Mouse (Mus musculus) heart, embryonic 10.5 days (tissue): ENCODE measurements around the gene Ghrh. TPM values are rescaled to one million over a fixed set of nuclear protein-coding genes. Genes with fewer than 3 reads are reported as not detected.

Experiments used
- DNase-seq: peaks from one replicate; pipeline ENCODE4 v3.0.0-alpha.2; 2017; ENCODE audit warnings: low spot score
- H3K27ac ChIP-seq: fragments of 300-500 bp; sonication (generic); 2 replicates; pipeline ENCODE4 v1.5.1; 2016; ENCODE audit warnings: mild to moderate bottlenecking
- H3K27me3 ChIP-seq: fragments of 300-500 bp; sonication (generic); 2 replicates; pipeline ENCODE4 v1.6.1; 2016; ENCODE audit warnings: mild to moderate bottlenecking; ENCODE audit not compliant: poor library complexity, insufficient read depth, severe bottlenecking
- H3K36me3 ChIP-seq: fragments of 300-500 bp; sonication (generic); 2 replicates; pipeline ENCODE4 v1.6.1; 2016; ENCODE audit warnings: mild to moderate bottlenecking, moderate library complexity
- H3K4me1 ChIP-seq: fragments of 300-500 bp; sonication (generic); 2 replicates; pipeline ENCODE4 v1.6.1; 2016; ENCODE audit warnings: mild to moderate bottlenecking
- H3K4me3 ChIP-seq: fragments of 300-500 bp; sonication (generic); 2 replicates; pipeline ENCODE4 v1.5.1; 2016; ENCODE audit warnings: mild to moderate bottlenecking, moderate library complexity
- H3K9me3 ChIP-seq: fragments of 300-500 bp; sonication (generic); 2 replicates; pipeline ENCODE4 v1.6.1; 2016; ENCODE audit warnings: mild to moderate bottlenecking, moderate library complexity
- WGBS: fragments of 180-500 bp; shearing (Covaris S2); methylation state at CpG from one replicate; pipeline ENCODE4 v1.1.7; 2016; 5-methylcytosine and 5-hydroxymethylcytosine counted together
- polyA plus RNA-seq: library from polyadenylated mRNA; unstranded; fragments of >200 nt; fragmentation: Nextera tagmentation; extraction: Ambion mirVana; gene quantifications from 2 replicates; pipeline ENCODE4 v1.2.1, GENCODE M21; 2016

Ghrh gene
- polyA plus RNA-seq, 1 experiment from 2014 or later: not detected

GRCm38 (mm10) chr2:157373681-157374080 is 26.4 kb upstream of the Ghrh start:
- no peak overlapping the region for H3K4me3 ChIP-seq
- no peaks in the 10 kb centered on the region for H3K9me3 ChIP-seq
- peaks cover 61% of the 10 kb centered on the region for H3K4me1 ChIP-seq
- H3K36me3 ChIP-seq: peaks cover 11% of the 10 kb centered on the region; the same call in 1 of the 2 replicates
- no peaks in the 10 kb centered on the region for H3K27me3 ChIP-seq
- WGBS: 77% methylated on average over 3 of the region's 3 CpGs
- no peak for DNase-seq
- H3K27ac ChIP-seq: peak overlapping the region; percentile 69; the same call in 1 of the 2 replicates

GRCm38 (mm10) chr2:157371696-157372095 is 24.4 kb upstream of the Ghrh start:
- DNase-seq: no peak
- no peaks in the 10 kb centered on the region for H3K9me3 ChIP-seq
- no peak overlapping the region for H3K4me3 ChIP-seq
- no peaks in the 10 kb centered on the region for H3K27me3 ChIP-seq
- peaks cover 46% of the 10 kb centered on the region for H3K4me1 ChIP-seq
- peaks cover 11% of the 10 kb centered on the region; the same call in 1 of the 2 replicates for H3K36me3 ChIP-seq
- H3K27ac ChIP-seq: no peak overlapping the region
- 46% methylated on average over 6 of the region's 6 CpGs for WGBS

GRCm38 (mm10) chr2:157367991-157368390 is 20.7 kb upstream of the Ghrh start:
- WGBS: 5% methylated on average over 13 of the region's 13 CpGs

GRCm38 (mm10) chr2:157367184-157367893 is 20.0 kb upstream of the Ghrh start, which contains the start of gene Manbal:
TSS of gene Manbal (plus strand) at chr2:157367594.
- H3K36me3 ChIP-seq: no peaks in the 10 kb centered on the region
- peaks cover 21% of the 10 kb centered on the region for H3K4me1 ChIP-seq
- peak within 1 kb of the TSS; percentile 94 for H3K27ac ChIP-seq
- no peaks in the 10 kb centered on the region for H3K9me3 ChIP-seq
- DNase-seq: peak; percentile 97
- no peaks in the 10 kb centered on the region for H3K27me3 ChIP-seq
- peak within 1 kb of the TSS; percentile 80 for H3K4me3 ChIP-seq
- 5% methylated on average over 42 of the region's 42 CpGs for WGBS

More at GRCm38 (mm10) chr2:157367991-157368390, 20.7 kb upstream of the Ghrh start:
- Histone ChIP-seq H3K36me3 (no peaks in the 10 kb centered on the region), H3K27me3 (no peaks in the 10 kb centered on the region), H3K27ac (peak overlapping the region; percentile 94), H3K4me3 (peak overlapping the region; percentile 80), H3K4me1 (peaks cover 21% of the 10 kb centered on the region), H3K9me3 (no peaks in the 10 kb centered on the region)
- no peak for DNase-seq

GRCm38 (mm10) chr2:157366762-157367161 is 19.5 kb upstream of the Ghrh start:
- H3K4me1 ChIP-seq: peaks cover 20% of the 10 kb centered on the region
- peak overlapping the region; percentile 94 for H3K27ac ChIP-seq
- no peak for DNase-seq
- H3K4me3 ChIP-seq: peak overlapping the region; percentile 80
- H3K27me3 ChIP-seq: no peaks in the 10 kb centered on the region
- H3K9me3 ChIP-seq: no peaks in the 10 kb centered on the region
- H3K36me3 ChIP-seq: no peaks in the 10 kb centered on the region
- WGBS: 60% methylated on average over 9 of the region's 9 CpGs

GRCm38 (mm10) chr2:157363031-157363430 is 15.7 kb upstream of the Ghrh start:
- no peak overlapping the region for H3K27ac ChIP-seq
- WGBS: 72% methylated on average over 3 of the region's 3 CpGs
- no peaks in the 10 kb centered on the region for H3K9me3 ChIP-seq
- no peaks in the 10 kb centered on the region for H3K36me3 ChIP-seq
- H3K4me3 ChIP-seq: no peak overlapping the region
- H3K4me1 ChIP-seq: peaks cover 13% of the 10 kb centered on the region; the same call in 1 of the 2 replicates
- no peak for DNase-seq
- H3K27me3 ChIP-seq: no peaks in the 10 kb centered on the region

GRCm38 (mm10) chr2:157360028-157360427 is 12.7 kb upstream of the Ghrh start:
- Histone ChIP-seq H3K36me3 (no peaks in the 10 kb centered on the region), H3K27ac (no peak overlapping the region), H3K4me1 (peaks cover 13% of the 10 kb centered on the region; the same call in 1 of the 2 replicates)

GRCm38 (mm10) chr2:157354106-157354505 is 6.8 kb upstream of the Ghrh start:
- no peaks in the 10 kb centered on the region for H3K36me3 ChIP-seq
- H3K27ac ChIP-seq: no peak overlapping the region
- WGBS: 78% methylated on average over 3 of the region's 3 CpGs

More at GRCm38 (mm10) chr2:157360028-157360427, 12.7 kb upstream of the Ghrh start:
- Histone ChIP-seq H3K9me3 (no peaks in the 10 kb centered on the region), H3K4me3 (no peak overlapping the region), H3K27me3 (no peaks in the 10 kb centered on the region)
- no peak for DNase-seq
- 80% methylated on average over 5 of the region's 5 CpGs for WGBS

GRCm38 (mm10) chr2:157353183-157353582 is 5.9 kb upstream of the Ghrh start:
- Histone ChIP-seq H3K4me1 (no peaks in the 10 kb centered on the region), H3K4me3 (no peak overlapping the region), H3K9me3 (no peaks in the 10 kb centered on the region), H3K27ac (no peak overlapping the region), H3K27me3 (no peaks in the 10 kb centered on the region), H3K36me3 (no peaks in the 10 kb centered on the region)
- WGBS: 61% methylated on average over 4 of the region's 4 CpGs
- DNase-seq: no peak

More at GRCm38 (mm10) chr2:157354106-157354505, 6.8 kb upstream of the Ghrh start:
- no peaks in the 10 kb centered on the region for H3K27me3 ChIP-seq
- no peaks in the 10 kb centered on the region for H3K9me3 ChIP-seq
- no peak for DNase-seq
- no peak overlapping the region for H3K4me3 ChIP-seq
- no peaks in the 10 kb centered on the region for H3K4me1 ChIP-seq

GRCm38 (mm10) chr2:157349121-157349778 is 1.9 kb upstream of the Ghrh start:
- Histone ChIP-seq H3K9me3 (no peaks in the 10 kb centered on the region), H3K4me3 (no peak overlapping the region), H3K27ac (no peak overlapping the region), H3K27me3 (peaks cover 7% of the 10 kb centered on the region; the same call in 1 of the 2 replicates), H3K36me3 (no peaks in the 10 kb centered on the region), H3K4me1 (peaks cover 8% of the 10 kb centered on the region)
- whole genome bisulfite sequencing: 61% methylated on average over 12 of the region's 12 CpGs
- no peak for DNase-seq

GRCm38 (mm10) chr2:157343337-157343736 is 4.0 kb downstream of the Ghrh start:
- Histone ChIP-seq H3K27me3 (peaks cover 17% of the 10 kb centered on the region; the same call in 1 of the 2 replicates), H3K4me1 (peaks cover 28% of the 10 kb centered on the region), H3K36me3 (no peaks in the 10 kb centered on the region), H3K9me3 (no peaks in the 10 kb centered on the region), H3K4me3 (no peak overlapping the region), H3K27ac (no peak overlapping the region)
- no peak for DNase-seq
- WGBS: 57% methylated on average over 6 of the region's 6 CpGs

- H3K9me3 ChIP-seq: no peaks in the 10 kb centered on the region
- no peak for DNase-seq
Measured at GRCm38 (mm10) chr2:157342328-157342926, 4.9 kb downstream of the Ghrh start.

More at GRCm38 (mm10) chr2:157342328-157342926, 4.9 kb downstream of the Ghrh start:
- Histone ChIP-seq H3K4me3 (no peak overlapping the region), H3K36me3 (no peaks in the 10 kb centered on the region), H3K4me1 (peaks cover 28% of the 10 kb centered on the region), H3K27me3 (peaks cover 17% of the 10 kb centered on the region; the same call in 1 of the 2 replicates), H3K27ac (peak overlapping the region; percentile 60; the same call in 1 of the 2 replicates)
- 44% methylated on average over 5 of the region's 5 CpGs for WGBS
